Mouse (Mus musculus): ENCODE results near the gene Gm20388.

GRCm38 (mm10) chr8:121468083-121469071 is 1557.7 kb downstream of the Gm20388 start:
- TF ChIP-seq CTCF (IDR thresholded peaks at IDR 0.05; ENCODE audit: low read depth) (no peak), EP300 (IDR thresholded peaks at IDR 0.05; ENCODE audit: low read depth) (no peak)
